Mouse (Mus musculus) embryo, embryonic 11.5 days (tissue): ENCODE measurements at regions not wholly inside any gene's neighbourhood (a gene's known extent, or its start where the extent isn't known, plus 50 kb on each side); places are given as distances from the start of the nearest gene placed in this dataset.
A peak's percentile ranks its signal among the peaks of the same experiment; 100 is the strongest.

Source experiments
- DNase-seq: peaks from one replicate; pipeline ENCODE4 v3.0.0-alpha.2; 2012; ENCODE audit warnings: low read depth, low spot score

GRCm38 (mm10) chr3:38820787-38821186 is 66.0 kb upstream of the Fat4 start:
- DNase-seq = no peak

DNA sequence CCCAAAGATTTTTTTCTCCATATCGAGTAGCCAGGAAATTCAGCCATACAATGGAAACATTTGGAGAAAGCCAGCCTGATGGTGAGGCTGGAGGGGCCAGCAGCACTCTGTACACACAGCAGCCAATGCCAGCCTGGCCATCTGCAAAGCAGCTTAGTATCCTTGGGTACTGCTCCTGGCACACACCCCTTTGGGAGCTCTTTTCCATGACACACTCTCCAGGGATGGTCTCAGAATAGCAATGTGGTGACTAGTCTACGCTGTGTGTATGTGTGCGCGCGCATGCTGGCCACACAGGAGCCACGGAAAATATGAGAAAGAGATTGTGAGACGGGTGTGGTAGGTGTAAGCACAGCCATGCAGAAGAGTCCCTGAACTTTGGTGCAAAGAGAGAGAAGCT is 66.4 kb upstream of the Fat4 start:
- no peak for DNase-seq

DNA sequence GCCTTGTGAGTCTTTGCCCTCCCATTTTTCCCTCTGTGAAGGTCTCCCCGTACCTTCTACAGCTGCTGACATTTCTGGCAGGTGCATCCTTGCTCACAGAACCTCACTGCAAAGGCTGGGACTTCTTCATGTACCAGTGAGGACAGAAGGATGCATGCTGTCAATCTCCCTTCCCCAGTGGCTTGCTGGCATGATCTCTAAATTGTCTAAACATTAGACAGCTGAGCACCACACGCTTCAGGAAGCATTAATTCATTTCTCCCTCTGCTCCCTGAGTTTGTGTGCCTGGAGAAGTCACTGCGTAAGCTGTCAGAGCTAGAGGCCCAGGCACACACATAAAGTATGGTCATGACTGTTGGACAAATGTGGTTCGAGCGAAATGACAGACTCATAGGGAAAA is 69.1 kb upstream of the Fat4 start:
- no peak for DNase-seq

GRCm38 (mm10) chr3:38812457-38812856 is 74.3 kb upstream of the Fat4 start:
- DNase-seq = no peak

DNA sequence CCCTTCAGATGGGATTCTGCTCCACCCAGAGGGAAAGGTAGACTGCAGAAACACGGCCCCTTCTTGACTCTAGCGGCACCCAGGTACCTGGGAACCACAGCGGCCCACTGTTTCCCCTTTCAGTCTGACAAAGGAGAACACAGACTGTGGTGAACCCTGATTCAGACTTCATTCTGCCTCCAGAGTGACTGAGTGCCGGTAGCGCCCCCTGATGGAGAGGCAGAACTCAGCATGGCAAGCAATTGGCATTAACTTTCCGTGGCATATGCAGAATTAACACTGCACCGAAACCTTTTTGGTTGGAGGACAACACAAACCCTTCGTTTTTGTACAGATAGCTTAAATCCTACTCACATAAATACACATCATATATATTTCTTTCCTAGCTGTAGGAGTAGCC is 75.1 kb upstream of the Fat4 start:
- no peak for DNase-seq

DNA sequence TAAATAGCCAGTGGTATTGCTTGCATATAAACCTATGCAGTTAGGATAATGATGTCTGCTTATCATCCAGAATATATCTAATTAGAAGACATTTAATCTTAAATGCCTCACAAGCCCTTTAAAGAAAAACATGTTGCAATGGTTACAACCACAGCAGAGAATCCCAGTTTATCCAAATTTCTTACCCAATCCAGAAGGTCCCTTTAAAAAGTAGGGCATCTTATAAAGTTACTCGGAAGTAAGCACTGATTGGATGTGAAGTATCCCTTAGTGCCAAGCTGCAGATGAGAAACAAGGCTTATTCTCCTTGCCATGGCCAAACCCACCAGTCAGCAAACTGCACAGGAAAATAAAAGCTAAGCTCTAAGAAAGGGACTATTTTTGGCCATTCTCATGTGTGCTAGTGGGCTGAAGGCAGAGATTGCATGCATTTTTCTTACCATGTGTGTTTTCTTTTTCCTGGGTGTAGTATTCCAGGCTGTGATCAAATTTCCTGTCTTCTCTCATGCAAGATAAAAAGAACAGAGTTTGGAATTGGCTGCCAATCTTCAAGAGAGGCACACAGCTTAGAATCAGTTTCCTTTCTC is 80.2 kb upstream of the Fat4 start:
- DNase-seq = no peak

DNA sequence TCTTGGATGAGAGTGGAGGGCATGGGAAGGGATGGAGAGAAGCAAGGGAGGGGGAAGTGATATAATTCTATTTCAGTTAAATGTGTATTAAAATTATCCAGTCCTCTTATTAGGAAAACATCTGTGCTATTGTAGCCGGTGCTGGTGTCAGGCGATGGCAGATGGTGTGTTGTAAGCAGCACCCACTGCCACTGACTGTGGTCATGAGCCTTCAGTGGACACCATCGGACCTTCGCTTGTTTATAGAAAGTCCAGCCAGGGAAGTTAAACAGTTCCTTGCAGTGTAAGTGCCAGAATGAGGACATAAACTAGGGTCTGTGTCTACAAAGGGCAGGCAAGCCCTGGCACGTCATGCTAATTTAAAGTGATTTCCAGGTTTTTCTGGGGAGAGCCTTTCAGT is 80.7 kb upstream of the Fat4 start:
- no peak for DNase-seq

- DNase-seq = no peak
These were observed 91.0 kb upstream of the Fat4 start for GRCm38 (mm10) chr3:38795646-38796301.

DNA sequence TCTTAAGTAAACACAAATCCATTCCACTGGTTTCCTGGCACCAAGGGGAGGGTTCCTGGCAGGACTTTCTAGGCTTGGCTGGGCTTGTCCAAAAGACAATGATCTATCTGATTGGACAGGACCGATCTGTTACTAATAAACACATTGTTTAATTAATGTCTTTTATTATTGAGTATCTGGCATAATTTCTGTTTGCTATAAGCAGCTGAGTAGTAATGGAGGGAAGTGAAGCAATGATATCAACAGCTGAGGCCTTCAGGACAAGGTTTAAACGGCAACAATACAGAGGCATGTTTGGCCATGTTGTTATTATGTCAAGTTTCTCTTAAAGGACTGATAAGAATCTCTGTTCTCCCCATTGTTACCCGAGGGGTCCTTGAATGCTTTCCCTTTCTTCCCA is 93.5 kb upstream of the Fat4 start:
- DNase-seq = no peak

- DNase-seq = no peak
These were observed 98.0 kb upstream of the Fat4 start for GRCm38 (mm10) chr3:38788751-38789150.

DNA sequence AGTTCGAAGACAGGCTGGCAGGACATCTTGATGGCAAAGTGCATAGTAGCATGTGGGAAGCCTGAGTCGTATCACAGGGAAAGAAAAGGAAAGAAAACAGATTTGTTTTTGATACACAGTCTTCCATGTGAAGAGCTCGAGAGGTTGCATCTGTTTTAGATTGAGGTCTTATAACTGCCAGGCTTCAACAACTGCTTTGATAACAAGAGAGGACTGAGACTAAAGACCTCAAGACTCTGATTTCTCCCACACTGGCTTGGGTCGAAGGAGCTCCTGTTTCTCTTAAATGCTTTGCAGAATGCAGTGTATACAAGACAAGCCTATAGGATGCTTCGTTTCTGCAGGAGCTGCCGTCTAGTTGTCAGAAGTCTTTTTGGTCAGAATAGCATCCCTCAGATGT is 103.0 kb upstream of the Fat4 start:
- DNase-seq = no peak

DNA sequence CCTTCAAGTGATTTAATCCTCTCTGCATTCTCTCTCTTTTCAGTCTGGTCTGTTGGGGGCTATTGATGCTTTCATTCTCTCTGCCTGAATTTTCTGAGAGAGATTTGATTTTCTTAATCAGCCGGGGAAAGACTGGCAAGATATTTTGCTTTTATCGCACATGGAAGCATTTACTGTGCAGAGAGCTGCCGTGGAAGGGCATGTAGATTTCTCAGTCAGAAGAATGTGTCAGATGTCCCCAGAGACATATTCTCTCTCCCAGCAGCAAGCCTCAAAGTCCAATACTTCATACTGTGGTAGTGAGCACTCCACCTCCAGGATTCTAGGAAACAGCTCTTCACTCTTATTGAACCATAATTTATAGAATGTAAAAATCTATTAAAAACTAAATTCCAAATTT is 103.7 kb upstream of the Fat4 start:
- no peak for DNase-seq

DNA sequence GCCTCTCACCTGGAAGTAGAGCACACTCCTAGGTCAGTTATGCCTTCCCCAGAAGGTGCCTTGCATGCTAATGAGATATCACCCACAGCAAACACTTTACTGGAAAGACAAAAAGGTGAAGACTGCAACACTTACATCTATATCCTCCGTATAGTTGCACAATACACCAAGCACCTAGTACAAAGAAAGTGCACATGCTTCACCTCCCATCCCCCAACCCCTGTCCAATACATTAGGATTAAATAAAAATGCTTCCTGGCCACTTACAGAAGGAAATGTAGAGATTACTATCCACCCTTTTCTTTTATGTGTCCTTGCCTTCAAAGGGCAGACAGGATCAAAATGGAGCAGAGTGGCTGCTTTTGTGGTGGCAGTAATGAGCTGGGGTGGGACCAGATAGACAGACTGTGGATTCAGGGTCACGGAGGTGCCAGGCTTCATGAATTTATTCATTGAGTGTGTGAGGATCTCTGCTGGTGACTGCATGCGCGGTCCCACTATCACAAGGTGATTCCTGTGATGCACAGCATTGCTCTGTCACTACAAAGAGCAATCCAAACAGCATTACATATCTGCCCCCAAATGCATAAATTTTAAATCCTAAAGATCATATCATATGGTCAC is 109.9 kb upstream of the Fat4 start:
- DNase-seq = no peak

DNA sequence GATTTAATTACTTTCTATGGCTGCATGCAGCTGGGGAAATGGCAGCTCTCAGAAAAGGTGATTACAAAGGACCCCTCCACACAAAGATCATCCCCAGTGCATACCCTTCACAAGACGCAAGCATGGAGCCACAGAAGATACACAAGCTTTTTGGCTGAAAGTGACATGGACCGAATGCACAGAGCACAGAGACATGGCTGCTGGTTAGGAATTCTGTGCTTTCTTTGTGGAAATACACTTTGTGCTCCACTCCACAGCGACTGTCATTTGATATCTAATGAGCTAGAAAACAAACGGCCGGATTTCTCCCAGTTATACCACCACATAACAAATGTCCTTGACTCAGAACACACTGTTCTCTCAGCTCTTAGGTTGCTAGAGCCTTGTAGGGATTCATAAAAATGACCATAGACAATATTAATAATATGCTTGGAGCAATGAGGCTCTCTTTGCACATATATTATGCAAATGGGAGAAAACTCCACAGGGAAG is 132.1 kb upstream of the Fat4 start:
- no peak for DNase-seq

GRCm38 (mm10) chr3:38753446-38754205 is 133.1 kb upstream of the Fat4 start:
- DNase-seq = no peak

DNA sequence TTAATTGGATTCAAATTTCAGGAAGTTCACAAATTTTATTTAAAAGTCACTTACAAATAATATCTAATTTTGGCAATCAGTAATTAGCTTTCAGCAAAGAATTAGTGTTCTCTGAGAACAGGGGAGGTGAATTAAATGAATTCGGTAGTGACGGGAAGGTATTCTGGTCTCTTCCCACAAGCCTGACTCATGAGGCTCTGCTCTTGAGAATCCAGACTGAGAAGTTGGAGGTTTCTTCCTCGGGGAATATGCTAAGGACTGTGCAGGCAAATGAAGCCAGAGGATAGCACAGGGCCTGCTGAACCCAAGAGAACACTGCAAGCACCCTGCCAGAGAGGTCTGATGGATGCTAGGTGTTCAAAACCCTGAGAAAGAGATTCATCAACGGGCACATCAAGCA is 144.6 kb upstream of the Fat4 start:
- DNase-seq = no peak

GRCm38 (mm10) chr3:38722606-38723005 is 164.1 kb upstream of the Fat4 start:
- DNase-seq = no peak

DNA sequence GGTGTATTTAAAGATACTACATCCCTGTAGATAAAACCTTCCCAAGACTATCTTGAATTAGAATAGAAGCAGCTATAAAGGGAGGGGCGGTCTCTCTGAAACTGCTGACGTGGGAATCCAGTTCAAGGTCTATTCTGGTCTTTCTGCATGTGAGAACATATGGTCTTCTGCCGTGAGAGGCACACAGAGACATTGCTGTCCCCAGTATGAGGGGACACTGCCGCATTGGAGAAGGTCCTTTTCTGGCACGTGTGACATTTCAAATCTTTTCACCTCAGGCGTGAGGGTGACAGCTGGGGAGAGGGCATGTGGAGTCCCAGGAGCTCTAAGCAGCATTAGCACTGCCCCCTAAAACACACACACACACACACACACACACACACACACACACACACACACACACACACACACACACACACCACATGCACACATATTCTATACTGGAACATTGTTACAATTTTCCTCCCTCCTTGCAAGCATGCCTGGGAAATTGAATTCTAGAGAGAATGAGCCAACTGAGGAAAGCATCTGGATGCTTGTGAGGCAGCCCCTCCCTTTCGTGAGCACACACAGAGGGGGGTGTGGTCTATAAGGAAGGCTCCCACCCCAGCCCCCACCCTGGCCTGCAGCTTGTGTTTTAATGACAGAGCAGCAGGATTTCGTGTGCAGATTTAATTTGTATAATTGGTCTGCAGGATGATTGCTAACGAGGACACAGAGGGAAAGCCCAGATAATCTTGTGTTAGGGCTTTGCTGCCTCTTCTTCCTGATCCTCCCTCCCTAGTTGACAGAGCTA is 174.5 kb upstream of the Fat4 start:
- no peak for DNase-seq

DNA sequence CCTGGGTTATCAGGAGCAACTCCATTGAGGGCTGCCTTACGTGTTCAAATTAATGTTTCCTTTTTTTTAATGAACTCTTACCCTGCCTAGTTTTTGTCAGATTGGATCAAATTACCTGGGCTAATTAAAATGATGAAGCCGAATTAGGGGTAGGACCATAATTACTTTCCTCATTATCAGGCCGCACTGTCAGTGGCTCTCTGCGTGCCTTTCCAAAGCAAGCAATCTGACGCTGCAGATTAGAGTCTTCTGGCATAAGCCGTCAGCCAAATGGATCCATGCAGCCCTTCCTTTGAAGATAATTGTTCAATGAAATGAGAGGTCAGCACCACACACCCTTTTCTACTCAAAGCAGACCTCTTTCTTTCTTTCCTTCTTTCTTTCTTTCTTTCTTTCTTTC is 175.5 kb upstream of the Fat4 start:
- no peak for DNase-seq

- no peak for DNase-seq
These were observed 178.8 kb upstream of the Fat4 start for GRCm38 (mm10) chr3:38707891-38708290.

GRCm38 (mm10) chr3:38699206-38699605 is 187.5 kb upstream of the Fat4 start:
- no peak for DNase-seq

- DNase-seq = peak; percentile 5
These were observed 188.9 kb upstream of the Fat4 start for GRCm38 (mm10) chr3:38697871-38698270.
